Mouse (Mus musculus): ENCODE measurements around the gene Kpnb1. TPM values are rescaled to one million over a fixed set of nuclear protein-coding genes. Genes with fewer than 3 reads are reported as not detected.

The Kpnb1 gene
- polyA plus RNA-seq (2015; fragmentation: Nextera tagmentation; extraction: Ambion mirVana): 15.3 and 15.6 TPM in 2 replicates

GRCm38 (mm10) chr11:97187764-97188642 is at the start of gene Kpnb1:
Kpnb1 (minus strand) TSS chr11:97187881.

GRCm38 (mm10) chr11:97151343-97151801 is 36.3 kb downstream of the Kpnb1 start, which contains the start of gene Tbkbp1:
Tbkbp1 (minus strand) TSS chr11:97151495.

GRCm38 (mm10) chr11:97114671-97115601 is 72.7 kb downstream of the Kpnb1 start, which contains the start of gene Tbx21:
Tbx21 (minus strand) TSS chr11:97115331.

Small RNA genes lying within 50 kb of the gene (microRNA-seq; reads per million reads assigned to microRNA genes)
- 0 to 0.30 reads per million in 2 experiments for gene Mir7235

Other genes starting within 250 kb of the Kpnb1 start
- 14.3 and 16.0 TPM in 2 replicates for gene Pnpo, start 243.9 kb downstream of the Kpnb1 start, polyA plus RNA-seq (2015; fragmentation: Nextera tagmentation; extraction: Ambion mirVana)
- 8.1 and 10.1 TPM in 2 replicates for gene Sp2, start 204.9 kb downstream of the Kpnb1 start, polyA plus RNA-seq (2015; fragmentation: Nextera tagmentation; extraction: Ambion mirVana)
- gene Sp6, start 174.5 kb downstream of the Kpnb1 start, polyA plus RNA-seq (2015; fragmentation: Nextera tagmentation; extraction: Ambion mirVana): 0.12 and 0.41 TPM in 2 replicates
- gene Scrn2, start 157.9 kb downstream of the Kpnb1 start, polyA plus RNA-seq (2015; fragmentation: Nextera tagmentation; extraction: Ambion mirVana): 10.1 and 11.1 TPM in 2 replicates
- 0.16 and 0.50 TPM in 2 replicates for gene Lrrc46, start 146.5 kb downstream of the Kpnb1 start, polyA plus RNA-seq (2015; fragmentation: Nextera tagmentation; extraction: Ambion mirVana)
- 64.1 and 67.5 TPM in 2 replicates for gene Mrpl10, start 146.3 kb downstream of the Kpnb1 start, polyA plus RNA-seq (2015; fragmentation: Nextera tagmentation; extraction: Ambion mirVana)
- gene Osbpl7, start 137.3 kb downstream of the Kpnb1 start, polyA plus RNA-seq (2015; fragmentation: Nextera tagmentation; extraction: Ambion mirVana): 2.8 and 3.6 TPM in 2 replicates
- gene Tbx21, start 72.5 kb downstream of the Kpnb1 start, polyA plus RNA-seq (2015; fragmentation: Nextera tagmentation; extraction: Ambion mirVana): 0.54 and 0.55 TPM in 2 replicates
- gene Tbkbp1, start 36.4 kb downstream of the Kpnb1 start, polyA plus RNA-seq (2015; fragmentation: Nextera tagmentation; extraction: Ambion mirVana): 2.8 and 3.7 TPM in 2 replicates
- 40.3 and 42.1 TPM in 2 replicates for gene Npepps, start 92.8 kb upstream of the Kpnb1 start, polyA plus RNA-seq (2015; fragmentation: Nextera tagmentation; extraction: Ambion mirVana)
- 42.4 and 47.6 TPM in 2 replicates for gene Mrpl45, start 127.8 kb upstream of the Kpnb1 start, polyA plus RNA-seq (2015; fragmentation: Nextera tagmentation; extraction: Ambion mirVana)
- gene Gpr179, start 164.2 kb upstream of the Kpnb1 start, polyA plus RNA-seq (2015; fragmentation: Nextera tagmentation; extraction: Ambion mirVana): 0.06 and 0.08 TPM in 2 replicates
- 4.2 and 4.7 TPM in 2 replicates for gene Socs7, start 174.7 kb upstream of the Kpnb1 start, polyA plus RNA-seq (2015; fragmentation: Nextera tagmentation; extraction: Ambion mirVana)
- 3.6 and 5.3 TPM in 2 replicates for gene Arhgap23, start 227.7 kb upstream of the Kpnb1 start, polyA plus RNA-seq (2015; fragmentation: Nextera tagmentation; extraction: Ambion mirVana)

Data from skeletal muscle tissue, postnatal 0 days (tissue).